Mouse (Mus musculus) bone marrow macrophage, adult 2 months (primary cell): ENCODE measurements around the gene Pdhb. TPM values are rescaled to one million over a fixed set of nuclear protein-coding genes. Genes with fewer than 3 reads are reported as not detected.

Experiments used
- H3K27ac ChIP-seq: 2 replicates; pipeline ENCODE4 v1.5.1; 2012; ENCODE audit warnings: low read depth, low read length; ENCODE audit not compliant: insufficient read depth
- H3K4me1 ChIP-seq: 2 replicates; pipeline ENCODE4 v1.6.1; 2012; ENCODE audit warnings: low read length; ENCODE audit not compliant: control insufficient read depth, insufficient read depth
- H3K4me3 ChIP-seq: 2 replicates; pipeline ENCODE4 v1.5.1; 2012; ENCODE audit warnings: mild to moderate bottlenecking, low read length, moderate library complexity; ENCODE audit not compliant: insufficient read depth
- CTCF ChIP-seq: IDR thresholded peaks from 2 replicates; pipeline ENCODE4 v1.5.1; 2012; ENCODE audit warnings: low read depth, mild to moderate bottlenecking, low read length, moderate library complexity
- POLR2A ChIP-seq: IDR thresholded peaks from 2 replicates; pipeline ENCODE4 v1.6.1; 2012; ENCODE audit warnings: mild to moderate bottlenecking, low read depth, low read length, borderline replicate concordance
- polyA plus RNA-seq: library from polyadenylated mRNA; stranded (reverse); fragments of >200 nt; gene quantifications from 2 replicates; pipeline ENCODE4 v1.2.4, GENCODE M21; 2012; ENCODE audit not compliant: missing spikeins, insufficient read depth, insufficient read length

Pdhb gene
- polyA plus RNA-seq, 1 experiment, result 67.2 TPM

DNA sequence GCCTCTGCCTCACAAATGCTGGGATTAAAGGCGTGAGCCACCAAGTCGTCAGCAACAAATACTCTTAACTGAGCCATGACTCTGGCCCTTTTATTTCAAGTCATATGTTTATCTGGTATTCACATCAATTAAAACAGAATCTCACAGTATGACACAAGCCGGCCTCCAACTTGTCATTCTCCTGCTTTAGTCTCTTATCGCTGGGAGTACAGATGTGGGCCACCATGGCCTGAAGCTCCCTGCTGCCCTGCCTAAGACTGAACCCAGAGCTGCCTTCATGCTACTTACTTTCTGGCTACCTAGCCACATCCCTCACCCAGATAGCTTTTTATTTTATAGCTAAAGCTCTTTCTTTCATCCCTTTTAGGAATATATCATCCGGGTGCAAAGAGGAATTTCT, 53.4 kb downstream of the Pdhb start:
- Histone ChIP-seq H3K4me1 (peaks cover 17% of the 10 kb centered on the region), H3K27ac (no peak overlapping the region), H3K4me3 (no peak overlapping the region)
- no peak for TF ChIP-seq POLR2A
- no peak for TF ChIP-seq CTCF

DNA sequence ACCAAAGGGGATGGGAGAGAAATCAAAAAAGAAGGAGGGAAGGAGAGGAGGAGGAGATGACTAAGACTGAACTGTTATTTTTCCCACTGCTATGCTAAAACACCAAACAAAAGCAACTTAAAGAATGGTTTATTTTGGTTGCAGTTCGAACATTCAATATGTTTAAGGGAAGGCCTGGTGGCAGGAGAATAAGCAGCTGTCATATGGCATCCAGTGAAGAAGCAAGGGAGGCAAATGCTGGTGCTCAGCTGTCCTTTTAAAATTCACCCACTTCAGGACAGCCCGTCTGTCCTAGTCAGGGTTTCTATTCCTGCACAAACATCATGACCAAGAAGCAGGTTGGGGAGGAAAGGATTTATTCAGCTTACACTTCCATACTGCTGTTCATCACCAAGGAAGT, 55.5 kb downstream of the Pdhb start:
- H3K27ac ChIP-seq, result no peak overlapping the region
- TF ChIP-seq POLR2A, result no peak
- TF ChIP-seq CTCF, result no peak
- H3K4me1 ChIP-seq, result peaks cover 20% of the 10 kb centered on the region
- H3K4me3 ChIP-seq, result no peak overlapping the region

Other genes starting within 250 kb of the Pdhb start
- not detected in 2 replicates for gene Gm45521, start 215.7 kb downstream of the Pdhb start, polyA plus RNA-seq
- 0.17 TPM in 1 of 2 replicates, not detected in the other for gene Dnase1l3, start 178.5 kb downstream of the Pdhb start, polyA plus RNA-seq
- gene Abhd6, start 170.1 kb downstream of the Pdhb start, polyA plus RNA-seq, result 0.54 TPM in 1 of 2 replicates, not detected in the other
- 13.3 and 20.1 TPM in 2 replicates for gene Rpp14, start 92.7 kb downstream of the Pdhb start, polyA plus RNA-seq
- 41.8 and 45.3 TPM in 2 replicates for gene Pxk, start 74.8 kb downstream of the Pdhb start, polyA plus RNA-seq
- 13.3 and 15.3 TPM in 2 replicates for gene Kctd6, start 41.1 kb upstream of the Pdhb start, polyA plus RNA-seq
- gene Acox2, start 86.3 kb upstream of the Pdhb start, polyA plus RNA-seq, result not detected in 2 replicates
- gene Fam107a, start 145.0 kb upstream of the Pdhb start, polyA plus RNA-seq, result not detected in 2 replicates
- gene Oit1, start 205.7 kb upstream of the Pdhb start, polyA plus RNA-seq, result not detected in 2 replicates